Mouse (Mus musculus) urinary bladder, postnatal 10 days (tissue): ENCODE data around the gene 4931400O07Rik.

Source experiments
- DNase-seq: peaks from one replicate; pipeline ENCODE4 v3.0.0; 2022; ENCODE audit warnings: low spot score

4931400O07Rik gene

GRCm38 (mm10) chrX:62467691-62468090, at the start of gene 4931400O07Rik:
TSS of gene 4931400O07Rik (plus strand) at chrX:62467991.
- DNase-seq, result no peak
